Mouse (Mus musculus): ENCODE measurements around the gene Pkd1l2. TPM values are rescaled to one million over a fixed set of nuclear protein-coding genes. Genes with fewer than 3 reads are reported as not detected.

Gene Pkd1l2
- total RNA-seq (2021) = 1 to 10 TPM; 1.0 to 2.9 TPM
- long read RNA-seq, experiment 1, partial matches to known transcripts = 0 of 1 reads
- long read RNA-seq, experiment 1, other reads (novel, unspliced or antisense) = 1 of 1 reads
- long read RNA-seq, experiment 2, partial matches to known transcripts = 3 of 14 reads
- long read RNA-seq, experiment 2, other reads (novel, unspliced or antisense) = 11 of 14 reads

DNA sequence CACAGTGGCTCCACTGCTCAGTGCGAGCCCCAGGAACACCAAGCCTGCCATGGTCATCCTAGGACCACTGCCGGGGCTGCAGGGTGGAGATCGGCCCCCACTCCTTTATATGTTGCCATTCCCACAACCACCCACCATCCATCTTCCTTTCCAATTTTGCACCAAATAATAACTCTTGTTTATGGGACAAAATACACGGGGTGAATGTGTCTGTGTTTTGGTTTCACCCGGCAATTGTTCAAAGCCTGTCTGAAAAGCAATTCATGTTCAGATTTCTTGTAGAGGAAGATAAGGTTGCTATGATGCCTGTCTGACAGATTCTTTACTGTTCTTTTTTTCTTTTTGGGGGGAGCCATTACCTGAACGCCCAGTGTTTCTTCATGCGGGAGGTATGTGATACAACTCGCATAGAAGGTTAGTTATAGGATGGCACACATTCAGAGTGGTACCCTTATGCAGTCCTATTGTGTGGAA lies at the start of gene Pkd1l2:
Gene Pkd1l2, minus strand, starts transcription at position 51 of the 474 bp plus-strand sequence.
- DNase-seq (ENCODE audit: low spot score in 2 of 2) = no peak

DNA sequence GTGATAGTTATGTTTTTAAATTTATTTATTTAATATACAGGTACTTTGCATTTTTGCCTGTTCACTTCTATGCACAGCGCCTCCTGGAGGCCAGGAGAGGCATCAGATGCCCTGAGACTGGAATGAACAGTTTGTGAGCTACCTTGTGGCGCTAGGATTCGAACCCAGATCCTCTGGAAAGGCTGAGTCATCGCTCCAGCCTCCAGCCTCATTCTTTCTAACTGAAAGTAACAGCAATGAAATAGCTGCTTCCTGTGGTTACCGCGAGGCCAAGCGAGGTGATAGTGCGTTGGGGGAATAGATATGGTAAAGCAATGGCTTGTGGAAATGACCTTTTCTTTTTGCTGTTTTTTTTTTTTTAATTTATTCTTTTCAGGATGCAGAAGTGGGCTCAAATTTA lies 44.8 kb upstream of the Pkd1l2 start:
- DNase-seq (ENCODE audit: low spot score in 2 of 2) = no peak

DNA sequence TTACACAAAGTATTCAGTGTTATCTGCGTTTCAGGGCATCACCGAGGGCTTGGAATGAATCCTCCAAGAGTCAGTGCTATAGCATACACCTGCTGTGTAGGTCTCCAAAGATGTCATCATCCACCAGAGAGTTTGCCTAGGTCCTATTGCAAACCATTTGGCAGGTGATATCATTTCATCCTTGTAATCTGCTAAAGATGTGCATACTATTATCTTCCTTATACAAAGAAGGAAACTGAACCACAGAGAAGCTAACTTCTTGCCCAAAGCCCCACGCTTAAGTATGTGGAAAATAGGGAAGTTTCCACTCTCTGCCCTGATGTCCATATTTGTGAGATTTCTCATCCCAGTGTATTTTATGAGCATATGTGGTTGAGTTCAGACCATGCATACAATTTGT lies 44.2 kb upstream of the Pkd1l2 start:
- no peak for DNase-seq (ENCODE audit: low spot score in 2 of 2)

DNA sequence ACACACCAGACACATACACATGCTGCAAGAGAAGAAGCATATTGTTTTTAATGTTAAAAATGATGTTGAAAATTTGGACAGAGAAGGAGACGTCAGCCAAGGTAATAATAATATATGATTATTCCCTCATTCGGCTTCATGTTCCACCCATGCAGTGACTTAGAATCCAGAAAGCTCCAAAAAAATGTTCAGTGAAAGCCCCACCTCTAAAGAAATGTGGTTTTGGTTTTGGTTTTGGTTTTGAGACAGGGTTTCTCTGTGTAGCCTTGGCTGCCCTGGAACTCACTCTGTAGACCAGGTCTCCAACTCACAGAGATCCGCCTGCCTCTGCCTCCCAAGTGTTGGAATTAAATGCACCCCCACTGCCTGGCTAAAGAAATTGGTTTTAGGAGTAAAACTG lies 43.6 kb upstream of the Pkd1l2 start:
- no peak for DNase-seq (ENCODE audit: low spot score in 2 of 2)

DNA sequence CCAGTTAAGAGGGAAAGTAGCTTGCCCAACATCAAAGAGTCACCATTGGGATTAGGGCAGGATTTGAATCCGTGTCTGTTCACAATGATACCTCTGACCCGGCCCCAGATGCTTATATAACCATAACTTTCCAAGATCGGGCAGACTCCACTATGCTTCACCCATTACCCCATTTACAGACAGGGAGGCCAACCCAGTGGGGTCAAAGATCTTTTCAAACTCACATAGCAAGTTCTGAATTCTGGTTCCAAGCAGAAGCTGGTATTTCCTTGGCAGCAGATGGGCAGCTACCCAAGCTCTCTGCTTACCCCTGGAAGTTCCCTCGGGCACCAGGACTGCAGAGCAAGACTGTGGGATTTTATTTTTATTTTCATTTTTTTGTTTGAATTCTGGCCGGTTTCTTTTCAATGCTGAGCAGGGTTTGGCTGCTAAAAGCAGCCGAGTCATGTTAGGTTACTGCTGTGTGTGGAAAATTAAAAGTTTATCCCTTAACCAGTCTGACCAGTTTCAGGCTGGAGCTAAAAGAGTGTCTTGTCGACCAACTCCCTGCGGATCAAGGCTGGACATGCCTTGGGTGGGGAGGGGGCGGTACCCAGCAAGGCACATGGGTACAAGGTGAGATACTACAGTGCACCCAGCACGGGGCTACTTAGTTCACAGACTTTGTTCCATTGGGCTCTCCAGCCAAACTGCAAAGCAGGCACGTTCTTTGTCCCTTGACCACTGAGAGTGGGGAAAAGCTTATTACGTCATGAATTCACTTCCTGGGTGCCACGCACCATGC lies 41.8 kb upstream of the Pkd1l2 start:
- DNase-seq (ENCODE audit: low spot score in 2 of 2) = no peak

DNA sequence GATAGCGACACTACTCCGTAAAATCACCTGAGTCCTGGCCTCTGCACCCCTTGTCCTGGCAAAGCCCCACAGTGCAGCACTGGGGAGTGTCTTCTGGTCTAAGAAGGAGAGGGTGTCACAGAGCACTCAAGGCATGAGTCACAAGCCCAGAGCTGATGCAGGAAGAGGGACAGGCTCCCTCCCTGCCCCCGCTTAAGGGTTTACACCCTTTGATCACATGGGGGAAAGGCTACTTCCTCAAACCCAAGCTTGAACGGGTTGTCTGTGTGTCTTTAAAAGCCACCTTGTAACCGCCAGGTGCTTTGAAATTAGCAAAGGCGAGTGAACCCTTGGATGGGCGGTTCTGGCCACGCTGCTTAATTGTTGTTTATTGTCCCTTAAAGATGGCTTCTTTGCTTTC lies 39.0 kb upstream of the Pkd1l2 start:
- no peak for DNase-seq (ENCODE audit: low spot score in 2 of 2)

DNA sequence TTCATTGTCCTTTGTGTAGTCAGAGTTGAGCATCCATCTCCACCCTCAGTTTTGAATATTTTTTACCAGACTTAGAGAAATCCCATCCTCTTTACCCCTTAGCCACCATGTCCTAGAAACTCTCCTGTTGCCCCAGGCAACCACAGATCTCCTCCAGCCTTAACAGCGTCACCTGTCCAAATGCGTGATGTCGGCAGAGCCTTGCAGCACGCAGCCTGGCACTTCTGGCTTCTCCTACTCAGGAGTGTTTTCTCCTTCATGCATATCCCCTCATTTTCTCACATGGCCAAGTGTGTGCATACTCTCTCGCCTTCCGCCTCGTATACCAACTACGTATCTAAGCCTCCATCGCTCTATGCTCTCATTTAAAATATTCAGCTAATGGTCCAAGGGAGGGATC lies 36.2 kb upstream of the Pkd1l2 start:
- no peak for DNase-seq (ENCODE audit: low spot score in 2 of 2)

DNA sequence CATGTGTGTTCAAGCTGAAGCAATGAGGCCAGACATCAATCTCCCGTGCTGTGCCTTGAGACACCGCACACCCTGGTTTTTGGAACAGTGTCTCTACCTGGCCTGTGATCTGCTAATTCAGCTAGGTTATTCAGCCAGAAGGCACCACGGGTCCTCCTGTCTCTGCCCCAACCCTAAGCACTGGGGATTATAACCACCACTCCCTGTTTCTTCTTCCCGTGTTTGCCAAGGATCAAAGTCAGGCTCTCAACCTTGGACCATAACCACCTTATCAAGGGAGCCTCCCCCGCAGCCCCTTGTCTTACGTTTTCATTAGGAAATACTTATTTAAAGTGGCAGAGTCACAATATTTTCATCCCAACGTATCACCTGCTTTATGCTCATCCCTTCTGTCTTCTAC lies 34.3 kb upstream of the Pkd1l2 start:
- DNase-seq (ENCODE audit: low spot score in 2 of 2) = no peak

DNA sequence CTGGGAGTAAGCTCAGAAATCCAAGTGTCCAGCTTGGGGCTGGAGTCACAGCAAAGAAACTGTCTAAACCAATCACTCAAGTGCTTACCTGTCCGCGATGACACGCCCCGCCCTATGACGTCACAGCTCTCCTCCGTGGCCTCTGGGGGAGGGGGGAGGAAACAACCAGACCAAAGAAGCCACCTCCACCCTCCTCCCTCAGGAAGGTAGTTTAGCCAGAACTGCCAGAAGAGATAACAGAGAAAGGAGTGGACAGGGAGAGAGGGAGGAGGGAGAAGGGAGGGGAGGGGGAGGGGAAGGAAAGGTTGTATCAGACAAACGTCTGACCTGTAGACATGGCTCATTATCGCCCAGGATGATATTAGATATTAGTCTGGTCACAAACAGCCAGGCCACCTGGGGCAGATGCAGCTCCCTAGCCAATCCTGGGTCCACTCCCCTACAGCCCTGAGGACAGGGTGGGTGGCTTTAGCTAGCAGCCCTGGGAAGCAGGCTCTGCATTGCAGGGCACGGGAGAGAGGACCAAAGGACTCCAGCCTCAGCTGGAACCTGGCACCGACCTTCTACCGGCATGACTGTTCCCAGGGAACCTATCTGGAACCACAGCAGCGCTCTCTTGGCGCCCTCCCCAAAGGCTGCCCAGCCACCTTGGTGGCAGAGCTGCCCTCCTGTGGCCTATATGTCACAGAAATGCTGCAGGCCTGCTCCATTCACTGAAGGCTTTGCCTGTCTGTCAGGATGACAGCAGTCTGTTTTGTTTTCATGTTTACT lies 33.6 kb upstream of the Pkd1l2 start:
- DNase-seq (ENCODE audit: low spot score in 2 of 2) = no peak

DNA sequence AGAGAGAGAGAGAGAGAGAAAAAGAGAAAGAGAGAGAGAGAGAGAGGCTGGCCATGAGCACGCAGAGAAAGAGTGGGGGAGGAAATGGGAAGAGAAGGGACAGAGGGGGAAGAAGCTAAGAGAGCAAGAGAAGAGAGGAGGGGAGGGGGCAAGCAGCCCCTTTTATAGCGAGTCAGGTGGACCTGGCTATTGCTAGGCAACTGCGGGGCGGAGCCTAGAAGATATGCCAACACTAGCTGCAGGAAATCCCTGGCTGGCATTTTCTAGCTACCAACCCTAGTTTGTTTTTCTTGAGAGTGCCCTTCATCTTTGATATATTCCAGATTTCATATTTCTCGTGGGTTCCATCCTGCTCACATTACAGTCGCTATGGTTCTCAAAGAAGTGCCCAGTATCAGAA lies 32.8 kb upstream of the Pkd1l2 start:
- DNase-seq (ENCODE audit: low spot score in 2 of 2) = no peak

DNA sequence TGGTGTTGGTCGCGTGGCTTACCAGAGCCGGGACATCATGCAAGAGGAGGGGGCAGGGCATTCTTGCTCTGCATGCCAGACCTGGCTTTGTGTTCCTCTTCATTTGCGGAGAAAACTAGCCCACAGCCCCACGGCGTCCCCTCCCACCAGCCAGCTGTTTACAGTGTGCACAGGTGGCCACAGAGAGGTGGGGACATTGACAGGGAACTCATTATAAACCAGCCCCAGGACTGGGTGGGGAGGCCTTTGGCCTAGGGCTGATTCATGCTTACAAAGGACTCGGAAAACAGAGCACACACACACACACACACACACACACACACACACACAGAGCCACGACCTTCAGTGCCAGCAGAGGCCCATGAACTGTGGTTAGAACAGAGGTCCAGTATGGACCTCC lies 30.0 kb upstream of the Pkd1l2 start:
- DNase-seq (ENCODE audit: low spot score in 2 of 2) = no peak

DNA sequence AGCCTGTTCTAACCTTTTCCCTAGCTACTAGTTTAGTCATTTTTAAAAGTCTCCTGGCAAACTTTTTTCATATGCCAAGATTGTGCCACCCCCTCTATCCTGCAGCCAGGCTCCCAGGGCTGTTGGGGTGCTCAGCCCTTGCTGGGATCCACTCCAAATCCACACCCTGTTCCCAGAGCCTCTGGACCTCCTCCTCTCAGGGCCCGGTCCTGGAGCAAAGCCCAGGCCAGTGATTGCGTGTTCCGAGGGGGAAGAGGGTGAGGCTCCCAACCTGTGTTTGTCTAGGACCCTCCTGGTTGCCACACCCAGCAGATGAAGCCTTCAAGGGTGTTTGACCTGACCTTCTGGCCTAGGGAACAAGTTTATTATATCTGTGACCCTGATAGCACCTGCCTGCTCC lies 29.4 kb upstream of the Pkd1l2 start:
- DNase-seq (ENCODE audit: low spot score in 2 of 2) = no peak

DNA sequence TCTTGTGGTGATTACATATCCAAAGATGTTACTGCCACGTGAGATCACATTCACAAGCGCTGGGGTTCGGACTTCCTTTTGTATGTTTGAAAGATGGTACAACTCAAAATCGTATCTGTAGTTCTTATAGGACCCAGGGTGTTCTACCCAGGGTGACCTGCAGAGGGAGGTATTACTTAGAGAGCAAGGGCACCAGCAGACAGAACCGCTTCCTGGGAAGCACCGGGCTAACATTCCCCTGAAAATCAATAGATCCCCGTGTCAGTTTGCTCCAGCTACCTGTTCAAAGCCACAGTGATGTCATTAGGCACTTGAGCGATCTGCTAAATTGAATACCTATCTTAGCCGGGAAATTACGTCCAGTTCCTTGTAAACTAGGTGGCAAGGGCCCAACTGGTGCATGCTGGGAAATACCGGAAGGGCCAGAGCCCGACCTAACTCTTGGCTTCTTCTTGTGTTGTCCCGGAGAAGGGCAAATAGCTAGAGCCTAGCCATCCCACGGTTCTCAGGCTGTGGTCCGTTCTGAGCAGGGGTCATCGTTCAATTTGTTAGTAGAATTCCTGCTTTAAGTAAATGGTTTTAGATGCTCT lies 27.6 kb upstream of the Pkd1l2 start:
- DNase-seq (ENCODE audit: low spot score in 2 of 2) = peak; percentile 61 to 67

DNA sequence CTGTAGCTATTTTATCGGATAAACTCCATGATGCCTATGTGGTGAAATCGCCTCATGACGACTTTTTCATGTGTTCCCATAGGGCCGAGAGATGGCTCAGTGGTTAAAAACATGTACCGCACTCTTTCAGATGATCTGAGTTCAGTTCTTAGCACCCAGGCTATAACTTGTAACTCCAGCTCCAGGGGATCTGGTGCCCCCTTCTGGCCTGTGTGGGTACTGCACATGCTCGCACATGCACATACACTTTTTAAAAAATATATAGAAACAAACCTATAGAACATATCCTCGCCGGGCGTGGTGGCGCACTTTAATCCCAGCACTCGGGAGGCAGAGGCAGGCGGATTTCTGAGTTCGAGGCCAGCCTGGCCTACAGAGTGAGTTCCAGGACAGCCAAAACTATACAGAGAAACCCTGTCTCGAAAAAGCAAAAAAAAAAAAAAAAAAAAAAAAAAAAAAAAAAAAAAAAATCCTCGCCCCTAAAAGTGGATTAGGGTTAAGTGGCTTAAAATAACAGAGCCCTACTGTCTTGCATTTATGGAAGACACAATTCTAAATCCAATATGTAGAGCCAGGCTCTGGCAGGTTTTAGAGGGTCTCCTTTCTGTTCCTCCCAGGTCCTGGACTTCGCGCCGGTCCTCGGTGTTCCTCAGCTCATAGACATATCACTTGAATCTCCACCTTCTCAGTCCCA lies 26.9 kb upstream of the Pkd1l2 start:
- DNase-seq (ENCODE audit: low spot score in 2 of 2) = no peak

DNA sequence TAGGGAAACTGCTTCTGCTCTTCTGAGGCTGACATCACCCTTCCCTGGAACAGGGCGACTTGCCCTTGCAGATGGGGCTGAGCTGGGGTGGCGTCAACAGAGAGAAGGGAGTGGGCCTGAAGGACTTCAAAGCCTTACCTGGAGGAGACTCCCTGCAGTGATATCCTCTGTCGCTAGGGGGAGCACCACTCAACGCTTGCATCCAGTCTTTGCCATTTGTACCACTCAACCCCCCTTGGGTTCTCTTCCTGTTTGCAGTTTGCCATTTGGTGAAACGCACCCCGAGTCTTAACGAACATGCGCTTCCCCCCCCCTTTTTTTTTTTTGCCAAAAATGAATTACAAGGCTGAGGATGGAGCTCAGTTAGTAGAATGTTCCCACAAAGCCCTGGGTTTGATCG lies 25.3 kb upstream of the Pkd1l2 start:
- DNase-seq (ENCODE audit: low spot score in 2 of 2) = peak; percentile 64 to 69

DNA sequence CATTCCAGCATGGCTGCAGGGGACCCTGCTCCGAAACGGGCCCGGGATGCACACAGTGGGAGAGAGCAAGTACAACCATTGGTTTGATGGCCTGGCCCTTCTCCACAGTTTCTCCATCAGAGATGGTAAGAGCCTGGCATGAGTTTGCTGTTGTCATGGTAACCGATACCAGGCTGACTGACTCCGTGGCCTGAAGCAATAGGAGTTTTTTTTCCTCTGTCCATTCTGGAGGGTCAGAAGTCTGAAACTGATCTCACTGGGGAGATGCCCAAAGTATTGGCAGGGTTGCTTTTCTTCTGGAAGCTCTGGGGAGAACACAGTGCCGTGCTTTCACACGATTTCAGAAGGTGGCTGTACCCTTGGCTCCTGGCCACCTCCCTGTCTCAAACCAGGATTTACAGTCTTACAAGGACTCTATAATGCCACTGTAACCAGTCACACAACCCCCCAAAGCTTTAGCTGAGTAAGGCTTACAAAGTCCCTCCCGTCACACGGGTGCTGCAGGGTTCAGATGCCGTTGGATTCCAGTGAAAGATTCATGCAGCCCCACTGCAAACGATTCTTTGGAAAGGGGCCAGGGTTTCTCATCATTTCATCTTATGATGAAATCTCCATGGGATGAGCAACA lies 15.4 kb upstream of the Pkd1l2 start:
- no peak for DNase-seq (ENCODE audit: low spot score in 2 of 2)

DNA sequence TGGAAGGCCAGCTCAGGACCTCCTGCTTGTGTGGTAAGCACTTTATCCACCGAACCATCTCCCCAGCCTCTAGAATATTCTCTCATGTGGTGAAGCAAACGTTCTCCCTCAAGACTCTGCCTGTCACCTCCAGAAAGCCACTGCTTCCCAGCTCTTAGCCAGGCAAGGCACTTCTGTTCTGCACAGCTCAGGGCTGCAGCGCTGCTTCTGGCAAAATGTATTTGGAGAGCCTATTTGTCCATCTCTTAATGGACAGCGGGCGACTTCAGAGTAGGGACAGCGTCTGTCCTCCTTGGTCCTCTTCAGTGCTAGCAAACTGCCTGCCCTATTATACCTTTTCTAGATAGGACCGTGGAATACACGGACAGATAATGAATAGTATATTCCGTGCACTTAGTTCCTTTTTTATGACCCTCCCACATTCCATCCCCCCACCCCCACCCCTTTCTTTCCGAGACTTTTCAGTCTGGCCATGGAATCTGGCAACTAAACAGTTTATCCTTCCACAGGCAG lies 14.9 kb upstream of the Pkd1l2 start:
- no peak for DNase-seq (ENCODE audit: low spot score in 2 of 2)

DNA sequence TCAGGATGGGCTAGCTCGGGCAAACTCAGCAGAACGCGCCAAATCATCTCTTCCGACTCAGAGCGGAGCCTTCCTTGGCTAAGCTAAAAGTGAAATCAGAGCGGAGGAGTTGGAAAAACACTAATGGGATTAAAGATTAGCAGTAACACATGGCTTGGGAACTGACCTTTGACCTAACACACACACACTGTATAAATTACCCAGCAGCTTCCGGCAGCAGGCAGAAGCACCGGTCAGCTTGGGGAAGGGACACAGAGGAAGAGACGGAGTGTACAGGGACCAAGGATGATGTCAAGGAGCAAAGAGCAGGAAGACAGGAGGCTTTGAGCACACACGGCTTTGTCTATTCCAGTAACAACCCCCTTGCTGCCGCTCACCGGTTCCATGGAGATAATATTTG lies 13.4 kb upstream of the Pkd1l2 start, which contains the start of gene Bco1:
Gene Bco1, plus strand, starts transcription at position 208 of the 400 bp plus-strand sequence.
- no peak for DNase-seq (ENCODE audit: low spot score in 2 of 2)

DNA sequence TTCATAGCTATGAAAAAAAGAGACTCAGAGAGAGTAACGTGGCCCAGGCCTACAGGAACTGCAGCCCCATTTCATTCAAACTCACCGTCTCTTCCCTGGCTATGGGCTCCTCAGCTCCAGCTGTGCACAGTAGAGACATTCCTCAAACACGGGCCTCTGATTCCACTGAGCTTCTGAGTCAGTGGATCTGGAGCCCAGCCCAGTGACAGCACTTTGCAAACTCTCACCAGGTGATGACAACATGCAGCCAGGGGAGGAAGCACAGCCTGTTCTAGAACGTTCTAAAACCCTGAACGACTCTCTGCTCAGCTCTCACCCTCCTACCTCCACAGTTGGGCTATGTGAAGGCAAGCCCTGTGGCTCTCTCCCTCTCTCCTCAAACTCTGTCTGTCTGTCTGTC lies 11.8 kb upstream of the Pkd1l2 start:
- peak; percentile 22 to 35 for DNase-seq (ENCODE audit: low spot score in 2 of 2)

DNA sequence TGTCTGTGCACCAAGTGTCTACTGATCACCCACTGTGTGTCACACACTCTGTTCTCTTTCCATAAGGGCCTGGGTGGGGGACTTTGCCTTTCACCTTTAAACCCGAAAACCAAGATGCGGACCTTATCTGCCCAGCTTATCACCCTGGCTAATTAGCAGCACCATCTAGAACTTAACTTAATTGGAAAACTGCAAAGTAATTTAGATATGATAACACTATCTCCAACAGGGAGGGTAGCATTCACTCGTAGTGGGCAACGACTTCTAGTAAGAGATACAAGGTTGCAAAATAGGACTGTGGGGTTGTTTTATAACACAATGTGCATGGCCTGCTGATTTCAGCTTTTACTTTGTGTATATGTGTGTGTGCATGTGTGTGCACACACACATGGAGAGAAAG lies 7.6 kb upstream of the Pkd1l2 start:
- no peak for DNase-seq (ENCODE audit: low spot score in 2 of 2)

All from adrenal gland, adult 18-20 months (tissue).